Mouse (Mus musculus) frontal cortex, adult 2 months (tissue): ENCODE results near the gene Vps9d1. TPM values are rescaled to one million over a fixed set of nuclear protein-coding genes. Genes with fewer than 3 reads are reported as not detected.
"Not testable (repeated sequence)": the region's sequence is repeated elsewhere in the genome, so short reads cannot be mapped to it uniquely, and the experiment has no call there.

Experiments used
- DNase-seq, 2 experiments: peaks; one replicate each; pipeline ENCODE4 v3.0.0; 2022; ENCODE audit warnings: low spot score in 1 of 2; ENCODE audit errors: extremely low spot score in 1 of 2
- polyA plus RNA-seq: library from polyadenylated mRNA; depleted of rRNA; stranded (reverse); fragments of >200 nt; gene quantifications from 2 replicates; pipeline ENCODE4 v1.2.3, GENCODE M21; 2012

The Vps9d1 gene
- polyA plus RNA-seq, 1 experiment, result 97.9 TPM

DNA sequence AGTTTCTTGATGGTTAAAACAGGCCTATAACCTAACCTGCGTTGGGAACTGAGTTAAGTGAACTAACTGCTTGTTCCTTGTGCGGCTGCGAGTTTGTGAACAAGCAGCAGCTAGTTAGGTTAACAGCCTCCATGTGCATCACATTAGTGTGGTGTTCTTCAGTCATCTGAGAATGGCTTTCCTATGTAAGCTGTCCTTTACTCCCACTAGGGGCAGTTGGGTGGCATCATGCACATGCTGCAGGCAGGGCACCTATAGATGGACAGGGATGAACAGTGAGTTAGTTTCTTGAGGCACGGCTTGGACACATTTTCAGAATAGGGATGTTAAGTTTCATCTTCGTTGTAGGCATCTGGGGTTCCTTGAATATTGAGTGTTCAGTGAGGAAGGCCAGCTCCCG lies 1.0 kb upstream of the Vps9d1 start:
- DNase-seq, result no peak

DNA sequence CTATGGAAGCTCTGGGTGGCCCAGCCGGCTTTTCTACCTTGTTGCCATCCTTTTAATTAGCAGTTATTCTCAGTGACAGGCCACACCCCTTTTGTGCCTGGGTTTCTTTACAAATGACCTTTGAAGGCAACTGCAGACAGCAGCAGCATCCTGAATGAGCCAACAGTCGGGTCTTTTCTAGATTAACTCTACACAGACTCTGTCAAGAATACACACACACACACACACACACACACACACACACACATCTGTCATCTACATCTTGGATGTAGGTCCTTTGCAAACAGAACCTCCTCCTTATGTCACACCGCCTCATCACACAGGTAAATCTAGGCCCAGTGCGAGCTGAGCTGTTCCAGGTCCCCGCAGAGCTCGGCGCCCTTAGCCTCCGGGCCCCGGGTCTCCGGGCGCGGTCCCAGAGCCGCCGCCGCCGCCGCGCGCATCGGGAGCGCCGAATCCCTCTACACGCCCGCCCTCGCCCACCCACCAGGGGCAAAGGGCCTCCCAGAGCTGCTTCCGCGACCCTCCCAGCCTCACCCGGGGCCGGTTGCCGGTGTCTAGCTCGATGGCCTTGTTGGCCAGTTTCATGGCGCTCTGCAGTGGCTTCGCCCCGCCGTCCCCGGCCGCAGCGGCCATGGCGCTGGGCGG lies 573 bp downstream of the Vps9d1 start:
- DNase-seq, result peak in 1 of 2 experiments; percentile 31

DNA sequence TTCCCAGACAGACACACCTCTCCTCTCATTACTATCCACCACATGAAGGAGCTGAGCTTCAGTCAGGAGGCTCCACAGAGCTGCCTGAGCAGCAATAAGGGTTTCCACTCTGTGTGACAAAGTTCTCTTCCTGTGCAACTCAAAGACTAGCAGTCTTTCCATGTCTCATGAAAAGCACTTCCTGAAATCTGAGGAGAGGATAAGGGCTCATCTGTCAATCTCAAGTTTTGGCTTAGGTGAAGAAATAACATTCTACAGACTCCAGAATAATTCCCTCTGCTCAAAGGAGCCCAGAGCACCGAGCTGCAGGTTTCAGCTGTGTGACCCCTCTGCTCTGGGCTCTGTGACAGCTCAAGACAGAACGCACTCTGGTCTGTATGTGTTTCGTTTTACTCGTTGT lies 1.2 kb downstream of the Vps9d1 start:
- DNase-seq, result no peak

DNA sequence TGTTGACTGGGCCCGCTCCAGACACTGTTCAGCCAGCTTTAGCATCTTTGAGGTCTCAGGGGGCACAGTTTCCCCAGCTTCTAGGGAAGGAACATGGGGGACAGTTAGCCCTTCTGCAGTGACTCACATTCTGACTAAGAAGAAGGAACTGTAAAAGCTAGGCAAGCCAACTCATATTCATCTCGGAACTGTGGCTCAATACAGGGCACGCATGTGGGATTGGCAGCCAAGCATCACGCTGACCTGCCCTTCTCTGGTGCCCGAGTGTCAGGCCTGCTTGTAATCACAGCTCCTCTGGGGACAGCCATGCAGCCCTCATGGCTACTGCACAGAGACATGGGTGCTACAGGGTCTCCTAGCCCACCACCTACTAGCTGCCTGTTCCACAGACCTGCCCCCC lies 3.2 kb downstream of the Vps9d1 start:
- no peak for DNase-seq

DNA sequence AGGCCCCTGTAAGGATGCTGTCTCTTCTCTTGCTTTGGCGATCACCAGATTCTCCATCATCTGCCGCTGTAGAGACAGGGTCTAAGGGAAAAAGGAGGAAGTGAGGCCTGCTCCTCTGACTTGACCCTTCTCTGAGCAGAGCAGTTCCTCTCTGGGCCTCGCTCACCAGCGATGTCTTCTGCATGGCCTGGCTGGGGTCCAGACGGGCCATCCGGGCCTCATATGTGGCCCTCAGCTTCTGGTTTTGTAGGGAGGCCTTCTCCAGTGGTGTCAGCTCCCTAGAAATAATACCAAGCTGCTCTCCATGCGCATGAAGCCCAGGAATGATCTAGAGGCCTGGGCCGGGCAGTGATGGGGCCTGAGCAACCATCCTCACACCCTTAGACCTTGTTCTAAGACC lies 5.6 kb downstream of the Vps9d1 start:
- DNase-seq, result no peak

DNA sequence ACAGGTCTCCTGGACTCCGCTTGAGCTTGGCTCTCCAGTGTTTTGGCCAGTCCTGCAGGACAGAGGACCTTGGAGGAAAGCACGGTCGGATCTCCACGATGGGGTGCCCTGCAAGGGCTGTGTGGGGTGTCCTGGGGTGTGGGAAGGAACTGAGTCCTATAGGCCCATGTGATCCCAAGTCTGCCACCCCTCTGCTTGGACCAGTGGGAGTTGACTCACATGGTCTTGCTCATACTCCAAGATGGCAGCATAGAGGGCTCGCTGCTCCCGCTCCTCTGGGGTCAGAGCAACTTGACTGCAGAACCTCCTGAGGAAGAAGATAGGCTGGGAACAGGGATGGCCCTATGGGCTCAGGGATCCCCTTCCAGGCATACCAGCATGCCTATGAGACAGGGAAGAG lies 6.4 kb downstream of the Vps9d1 start:
- no peak for DNase-seq

DNA sequence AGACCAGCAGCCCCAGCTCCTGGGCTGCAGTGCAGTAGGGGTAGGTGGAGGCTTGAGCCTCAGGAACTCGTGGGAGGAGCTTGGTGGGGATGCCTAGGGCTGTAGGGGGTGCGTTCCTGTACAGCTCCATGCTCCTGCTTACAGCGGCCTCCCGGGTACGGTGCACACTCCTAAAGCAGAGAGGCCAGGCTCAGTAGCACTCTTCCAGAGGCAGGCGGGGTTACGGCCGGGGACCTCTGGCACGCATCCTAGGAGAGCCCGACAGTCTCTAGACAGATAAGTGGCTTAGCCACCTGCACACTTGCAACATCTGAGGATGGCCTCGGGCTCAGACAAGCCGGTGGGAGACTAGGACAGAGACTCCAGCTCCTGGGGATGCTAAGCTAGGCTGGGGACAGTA lies 8.6 kb downstream of the Vps9d1 start:
- DNase-seq, result no peak

DNA sequence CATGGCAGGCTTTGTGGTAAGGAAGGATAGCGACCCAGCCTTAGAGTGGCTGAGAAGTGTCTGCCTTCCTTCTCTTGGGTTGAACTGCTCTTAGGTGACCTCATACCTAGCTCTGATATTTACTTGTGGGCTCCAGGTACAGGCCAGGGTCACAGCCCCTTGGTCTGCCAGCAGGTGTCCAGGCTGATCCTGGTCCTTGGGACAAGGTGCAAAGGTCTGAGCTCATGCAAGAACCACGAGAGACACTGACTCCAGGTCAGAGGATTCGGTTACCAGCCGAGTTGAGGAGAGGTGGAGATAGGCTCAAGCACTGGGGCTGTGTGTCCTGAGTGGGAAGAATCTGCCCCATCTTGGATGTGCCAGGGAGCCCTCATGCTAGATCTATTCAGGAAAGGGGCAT lies 9.8 kb downstream of the Vps9d1 start:
- DNase-seq, result no peak

DNA sequence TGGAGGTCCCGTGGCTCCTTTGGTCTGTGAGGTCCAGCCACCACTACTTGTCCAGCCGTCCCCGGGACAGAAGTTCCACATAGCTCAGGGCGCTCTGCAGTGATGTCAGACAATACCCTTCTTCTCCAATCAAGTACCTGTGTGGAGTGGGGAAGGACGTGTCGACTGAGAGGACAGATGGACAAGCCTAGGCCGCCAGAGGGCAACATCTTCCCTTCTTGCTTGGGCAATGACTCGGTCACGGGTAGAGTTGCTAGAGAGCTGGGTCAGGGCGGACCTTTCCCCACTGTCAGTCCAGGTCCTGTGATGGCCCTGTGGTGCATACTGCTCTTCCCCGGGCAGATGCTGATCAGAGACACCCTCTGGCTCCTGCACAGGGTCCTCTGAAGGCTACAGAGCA lies 11.1 kb downstream of the Vps9d1 start:
- no peak for DNase-seq

DNA sequence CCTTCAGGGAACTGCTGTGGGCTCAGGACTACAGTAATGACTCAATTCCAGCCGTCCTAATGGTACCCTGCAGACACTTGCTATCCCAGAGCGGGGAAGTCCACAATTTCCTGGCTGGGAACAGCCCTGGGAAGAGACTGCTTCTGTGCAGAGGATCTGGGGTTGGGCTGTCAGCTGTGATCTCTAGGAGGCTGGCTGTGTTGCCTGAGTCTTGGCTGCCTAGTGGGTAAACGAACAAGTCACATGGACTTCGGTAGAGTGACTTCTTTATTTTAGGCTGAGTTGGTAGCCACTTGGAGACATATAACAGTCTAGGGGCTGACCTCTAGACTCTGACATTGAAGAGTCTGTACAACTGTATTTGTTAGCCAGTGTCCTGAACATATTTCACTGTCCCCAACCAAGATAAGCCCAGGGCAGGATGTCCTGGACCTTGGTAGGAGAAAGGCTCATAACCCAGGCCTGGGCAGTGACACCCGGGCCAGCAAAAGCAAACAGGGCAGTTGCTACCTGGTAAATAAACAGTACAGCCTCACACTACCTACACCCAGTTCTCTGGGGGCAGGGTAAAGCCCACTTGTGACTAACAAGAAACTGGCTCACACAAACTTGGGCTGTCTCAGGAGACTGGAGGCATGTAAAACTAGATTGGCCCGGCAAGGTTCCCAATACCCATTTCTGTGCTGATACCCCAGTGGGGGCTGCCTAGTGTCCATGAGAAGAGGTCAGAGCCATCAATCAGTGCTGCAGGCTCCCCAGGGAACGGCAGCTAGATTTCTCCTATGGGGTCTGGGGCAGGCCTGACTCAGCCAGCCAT lies 11.8 kb downstream of the Vps9d1 start:
- DNase-seq, result no peak

DNA sequence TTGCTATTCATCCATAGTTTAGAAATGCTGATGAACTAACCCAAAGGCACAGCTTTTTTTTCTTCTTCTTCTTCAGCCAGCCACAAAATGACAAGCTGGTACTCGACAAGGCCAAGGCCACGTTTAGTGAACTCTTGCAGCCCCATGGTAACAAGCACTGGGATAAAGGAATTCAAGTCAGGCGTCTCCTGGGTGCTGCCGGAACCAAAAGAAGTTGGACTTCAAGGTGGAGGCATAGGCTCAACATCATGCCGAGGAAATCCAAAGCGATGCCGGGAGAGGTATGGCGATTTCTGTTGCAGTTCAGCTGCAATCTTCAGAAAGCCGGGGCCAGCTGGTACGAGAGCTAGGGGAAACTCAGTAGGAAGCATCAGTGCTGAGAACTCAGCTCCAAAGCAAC lies 14.8 kb downstream of the Vps9d1 start:
- no peak for DNase-seq

DNA sequence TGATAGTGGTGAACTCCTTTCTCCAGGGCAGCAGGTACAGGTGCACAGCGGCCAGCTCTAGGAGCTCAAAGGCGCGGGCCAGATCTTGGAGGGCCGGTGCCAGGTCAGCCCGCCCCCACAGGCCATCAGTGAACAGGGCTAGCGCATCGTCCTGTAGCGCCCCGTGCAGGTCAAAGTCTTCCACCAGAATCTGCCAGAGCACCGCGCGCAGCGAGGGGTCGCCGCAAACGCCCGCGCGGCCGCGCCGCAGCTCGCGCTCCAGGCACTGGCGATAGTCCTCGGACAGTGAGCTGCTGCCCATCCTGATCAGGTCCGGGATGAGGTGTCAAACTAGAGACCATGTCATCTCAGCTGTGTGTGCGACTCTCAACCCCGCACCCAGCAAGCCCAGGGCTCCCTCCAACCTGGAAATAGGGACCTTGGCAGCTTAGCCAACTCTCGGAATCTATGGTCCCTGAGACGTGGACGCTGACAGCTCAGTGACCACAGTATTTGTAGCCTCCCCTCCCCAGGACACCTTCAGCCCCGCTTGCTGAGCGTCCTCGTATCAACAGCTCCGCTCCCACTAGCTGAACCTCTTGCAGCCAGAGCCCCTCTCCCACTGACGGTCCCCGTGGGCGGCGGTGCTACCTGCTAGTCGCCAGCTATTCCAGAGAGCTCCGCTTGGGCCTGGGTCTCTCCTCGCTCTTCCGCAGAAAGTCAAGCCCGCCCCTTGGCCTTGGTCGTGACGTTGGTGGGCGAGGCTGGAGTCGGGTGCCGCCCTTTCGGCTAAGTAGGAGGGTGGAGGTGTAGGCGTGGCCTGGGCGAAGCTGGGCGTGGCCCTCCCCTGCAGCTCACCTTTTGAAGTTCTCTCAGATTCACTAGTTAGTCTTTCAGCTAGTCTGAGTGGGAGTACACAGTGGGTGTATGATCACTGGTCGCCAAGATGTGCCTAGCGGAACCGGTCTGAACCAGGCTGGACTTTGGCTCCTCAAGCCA lies 18.3 kb downstream of the Vps9d1 start, which contains the start of gene Spata2l:
Gene Spata2l (minus strand): TSS at position 714 of the 978 bp plus-strand sequence.
- peak in 1 of 2 experiments; percentile 90 for DNase-seq

DNA sequence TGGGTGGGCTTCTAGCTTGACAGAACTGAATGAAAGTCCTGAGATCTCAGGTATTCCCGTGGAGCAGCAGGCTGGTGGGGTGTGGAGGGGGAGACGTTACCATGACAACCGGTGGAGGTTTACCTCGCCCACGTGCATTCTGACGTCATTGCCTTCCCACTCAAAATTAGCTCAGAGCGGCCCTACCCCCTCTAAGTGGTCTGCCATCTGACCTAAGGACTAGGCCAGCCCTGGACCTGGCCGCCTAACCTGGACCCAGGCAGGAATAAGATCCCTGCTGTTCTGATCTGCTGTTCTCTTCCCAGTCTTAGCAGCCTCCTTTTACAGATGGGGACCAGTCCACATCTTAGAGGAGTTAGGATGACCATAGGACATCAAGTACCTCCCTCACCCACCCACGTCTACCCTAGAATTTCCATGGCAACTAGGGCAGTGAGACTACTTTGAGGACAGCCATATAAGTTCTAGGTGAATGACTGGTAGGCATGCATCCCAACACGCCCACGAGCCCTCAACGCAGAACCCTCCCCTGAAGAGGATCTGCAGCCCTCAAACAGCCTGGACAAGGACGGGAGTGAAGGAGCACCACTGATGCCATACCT lies 19.1 kb downstream of the Vps9d1 start:
- peak; percentile 83 to 91 for DNase-seq

DNA sequence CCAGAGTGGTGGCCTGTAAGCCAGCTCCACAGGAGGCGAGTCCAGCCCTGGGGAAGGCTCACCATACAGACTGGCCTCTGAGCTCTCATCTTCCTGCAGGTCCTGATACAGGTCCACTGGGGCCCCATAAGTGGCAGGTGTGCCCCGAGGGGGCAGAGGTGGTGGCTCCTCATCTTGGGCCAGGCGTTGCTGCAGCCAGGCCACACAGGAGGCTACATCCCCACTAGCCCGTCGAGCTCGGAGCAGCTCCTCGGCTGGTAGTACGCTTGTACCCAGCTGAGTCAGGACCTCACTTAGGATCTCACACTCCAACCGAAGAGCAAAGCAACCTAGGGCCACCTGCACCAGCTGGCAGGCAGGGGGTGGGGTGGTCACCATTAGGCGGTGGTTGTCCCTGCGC lies 20.4 kb downstream of the Vps9d1 start:
- DNase-seq, result no peak

DNA sequence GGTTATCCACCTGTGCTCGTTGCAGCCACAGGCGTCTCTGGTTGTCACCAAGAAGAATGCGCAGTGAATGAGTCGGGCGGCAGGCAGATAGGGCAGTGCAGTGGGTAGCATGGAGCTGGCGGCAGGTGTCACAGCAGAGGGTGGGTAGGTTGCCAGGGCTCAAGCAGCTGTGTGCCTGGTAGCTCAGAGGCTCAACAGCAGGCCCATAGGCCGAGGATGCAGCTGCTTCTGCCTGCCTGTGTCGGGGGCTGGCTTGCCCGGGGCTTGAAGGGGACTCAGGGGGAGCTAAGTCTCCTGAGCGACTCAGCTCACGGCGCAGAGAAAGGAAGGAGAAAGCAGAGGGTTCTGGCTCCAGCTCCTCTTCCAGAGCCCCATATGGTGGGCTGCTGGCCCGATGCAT lies 20.8 kb downstream of the Vps9d1 start:
- no peak for DNase-seq

DNA sequence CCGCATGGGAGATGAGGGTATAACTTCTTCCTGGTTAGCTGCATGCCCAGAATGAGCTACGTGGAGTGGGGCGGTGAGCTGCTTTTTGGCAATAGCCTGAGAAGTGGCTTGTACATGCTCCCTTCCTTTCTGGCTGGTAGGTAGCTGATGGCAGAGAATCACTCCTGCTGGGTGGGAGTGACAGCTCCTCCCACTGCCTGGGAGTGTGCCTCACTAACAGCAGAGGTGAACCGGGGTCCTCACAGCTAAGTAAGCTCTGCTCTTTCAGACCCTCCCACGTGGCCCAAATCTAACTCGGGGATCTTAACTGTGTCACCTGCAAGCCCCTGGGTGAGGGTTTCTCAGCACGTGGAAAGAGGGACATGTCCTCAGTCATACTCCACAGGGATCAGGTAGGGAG lies 21.6 kb downstream of the Vps9d1 start:
- DNase-seq, result peak in 1 of 2 experiments; percentile 48

DNA sequence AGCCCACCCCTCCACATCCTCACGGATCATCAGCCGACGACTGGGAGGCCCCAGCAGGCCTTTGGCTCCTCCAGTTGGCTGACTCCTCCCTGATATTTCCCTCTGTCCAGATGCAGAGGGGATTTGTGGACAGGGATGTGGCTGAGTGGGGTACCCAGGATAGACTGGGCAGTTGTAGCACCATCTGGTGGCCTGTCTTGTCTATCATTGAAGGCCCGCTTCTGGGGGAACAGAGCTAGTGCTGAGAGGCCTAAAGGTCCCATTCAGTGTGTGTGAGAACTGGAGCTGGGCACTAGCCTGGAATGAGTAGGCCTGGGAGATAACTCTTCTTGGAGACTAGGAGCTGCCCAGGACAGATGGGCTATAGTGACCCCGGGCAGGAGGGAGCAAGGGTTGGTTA lies 22.4 kb downstream of the Vps9d1 start:
- DNase-seq, result peak in 1 of 2 experiments; percentile 40

DNA sequence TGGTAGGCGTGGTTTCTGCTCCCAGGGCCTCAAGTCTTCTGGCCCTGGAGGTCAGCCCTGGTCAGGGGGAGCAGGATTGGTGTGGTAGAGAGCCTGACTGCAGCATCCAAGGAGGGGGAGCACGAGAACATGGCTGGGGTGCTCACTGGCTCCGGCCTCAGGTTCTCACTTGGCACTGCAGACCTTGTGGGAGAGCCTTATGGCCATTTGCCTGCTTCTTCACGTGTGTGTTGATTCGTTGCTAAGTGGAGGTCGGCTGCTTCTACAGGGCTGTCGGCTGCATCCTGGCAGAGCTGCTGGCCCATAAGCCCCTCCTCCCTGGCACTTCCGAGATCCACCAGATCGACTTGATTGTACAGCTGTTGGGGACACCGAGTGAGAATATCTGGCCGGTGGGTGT lies 23.8 kb downstream of the Vps9d1 start:
- not testable (repeated sequence) for DNase-seq

DNA sequence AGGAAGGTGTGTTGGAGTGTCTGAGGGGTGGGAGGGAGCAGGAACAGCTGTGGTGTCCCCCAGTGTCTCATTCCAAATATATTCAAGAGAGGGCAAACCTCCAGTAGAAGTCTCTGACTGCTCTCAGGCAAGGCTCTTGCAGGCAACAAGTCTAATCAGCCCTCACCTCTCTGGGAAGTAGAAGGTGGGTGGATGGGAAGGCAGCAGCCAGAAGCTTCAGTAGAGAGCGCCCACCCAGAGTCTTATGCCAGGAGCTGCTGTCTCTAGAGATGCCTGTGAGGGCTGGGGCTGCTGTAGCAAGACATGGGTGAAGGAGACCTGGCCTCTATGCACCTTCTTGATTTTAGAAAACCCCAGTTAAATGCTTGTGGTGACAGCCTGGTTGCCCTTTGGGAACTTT lies 25.7 kb downstream of the Vps9d1 start:
- peak in 1 of 2 experiments; percentile 49 for DNase-seq
